Mouse (Mus musculus) embryonic stem cell, embryonic (primary cell): ENCODE results near the gene Slc37a1.

Experiments
- CTCF ChIA-PET, 4 experiments: fragments of 300-600 bp in 2 of 4; fragments of 350-600 bp in 2 of 4; sonication (Branson Sonifier 250); formaldehyde crosslinking; loops; one replicate each; lab custom pipeline; 2022; ENCODE audit warnings: inconsistent platforms in 2 of 4; lab: Charles Lee
- POLR2A ChIA-PET, 4 experiments: fragments of 300-600 bp in 2 of 4; fragments of 350-600 bp in 2 of 4; sonication (Branson Sonifier 250); formaldehyde crosslinking; loops; one replicate each; lab custom pipeline; 2022; ENCODE audit warnings: antibody characterized with exemption in 4 of 4, inconsistent platforms in 1 of 4; lab: Charles Lee

Slc37a1 gene

DNA sequence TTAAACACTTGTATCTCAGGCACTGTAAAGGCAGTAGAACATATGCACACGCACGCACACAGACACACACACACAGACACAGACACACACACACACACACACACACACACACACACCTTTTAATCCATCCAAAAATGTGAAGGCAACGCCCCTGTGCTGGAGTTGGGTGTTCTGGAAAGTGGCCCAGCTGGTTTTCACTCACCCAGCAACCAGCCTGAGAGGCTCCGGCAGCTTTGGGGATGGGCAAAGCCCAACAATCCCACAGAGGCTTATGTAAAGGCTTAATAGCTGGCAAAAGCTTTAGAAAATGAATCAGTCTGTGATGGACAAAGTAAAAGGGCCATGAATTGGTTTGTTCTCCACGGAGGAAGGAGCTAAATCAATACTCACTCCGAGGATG is 113.7 kb downstream of the Slc37a1 start:
- ChIA-PET POLR2A (interaction anchor here in 2 of 4 experiments (1.2 to 1.4 kb wide), 3 partner anchors 14 to 92 kb away, joined by 3 to 4 read pairs (median 3); partner anchors contain the start of gene Pde9a (in 1 of the 2)), CTCF (interaction anchor here in 3 of 4 experiments (0.6 to 1.0 kb wide), 3 partner anchors 92 to 283 kb away, joined by 3 to 6 read pairs (median 3); no protein-coding TSS in a partner anchor)
